Mouse (Mus musculus): ENCODE results near the gene Cdhr5. TPM values are rescaled to one million over a fixed set of nuclear protein-coding genes. Genes with fewer than 3 reads are reported as not detected.

Cdhr5 gene
- total and polyA plus RNA-seq, 2 experiments from 2014 or later: not detected

DNA sequence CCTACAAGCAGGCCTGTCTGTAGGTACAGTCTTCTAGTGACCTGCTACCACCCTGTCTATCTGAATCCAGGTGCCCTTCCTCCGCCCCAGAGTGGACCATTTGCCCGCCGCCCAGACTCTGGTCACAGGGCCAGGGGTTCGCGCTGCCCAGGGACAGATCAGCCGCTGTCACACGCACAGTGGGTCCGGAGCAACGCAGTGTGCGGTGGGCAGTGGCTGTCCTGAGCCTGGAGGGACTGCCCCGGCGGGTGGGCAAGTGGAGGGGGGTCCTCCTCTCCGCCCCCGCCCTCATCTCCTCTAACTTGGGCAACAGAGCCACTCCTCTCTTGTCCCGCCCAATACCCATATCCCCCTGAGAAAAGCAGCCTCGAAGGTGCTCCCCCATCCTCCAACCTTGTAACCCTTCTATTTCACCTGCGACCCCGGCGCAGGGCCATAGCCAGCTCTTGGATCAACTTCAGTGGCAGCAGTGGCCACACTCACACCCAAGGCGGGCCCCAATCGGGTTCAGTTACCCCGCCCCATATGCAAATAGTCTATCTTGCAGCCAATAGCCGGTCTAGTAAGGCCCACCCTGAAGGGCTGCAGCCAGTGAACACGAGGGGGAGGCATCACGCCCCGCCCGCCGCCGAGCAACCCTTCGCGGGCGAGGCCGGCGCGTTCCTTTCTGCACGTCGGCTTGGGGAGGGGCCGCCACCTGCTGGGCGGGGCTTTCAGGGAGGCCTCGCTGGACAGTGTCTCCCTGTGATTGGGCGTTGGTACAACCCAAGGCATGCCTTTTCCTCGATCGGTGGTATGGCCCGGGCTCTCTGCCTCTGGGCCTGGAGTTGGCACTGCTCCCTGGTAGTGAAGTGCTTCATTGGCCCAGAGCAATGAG, 55.1 kb downstream of the Cdhr5 start:
- DNase-seq (ENCODE audit: low spot score): peak; percentile 97
- Histone ChIP-seq H3K36me3 (replicated peaks; ENCODE audit: control insufficient read depth, insufficient read depth, low read length) (no peaks in the 10 kb centered on the region), H3K9me3 (replicated peaks; ENCODE audit: control insufficient read depth, low read length) (no peaks in the 10 kb centered on the region), H3K27ac (ENCODE audit: low read depth) (peak overlapping the region; percentile 78), H3K4me2 (ENCODE audit: low read depth, low read length) (peak overlapping the region; percentile 98), H3K4me3 (ENCODE audit: low read depth, low read length) (peak overlapping the region; percentile 69), H3K9ac (replicated peaks; ENCODE audit: low read depth, low read length) (peak overlapping the region; percentile 68), H3K27me3 (ENCODE audit: control insufficient read depth, insufficient read depth, low read length) (no peaks in the 10 kb centered on the region), H3K4me1 (ENCODE audit: control insufficient read depth, insufficient read depth) (peaks cover 29% of the 10 kb centered on the region)
- peak; percentile 96 for ATAC-seq (ENCODE audit: insufficient read depth, low read depth)
- WGBS: 3% methylated on average over 44 of the region's 44 CpGs
- no peak for TF ChIP-seq EP300 (IDR thresholded peaks at IDR 0.05; ENCODE audit: low read depth)
- peak; percentile 40 for TF ChIP-seq CTCF (IDR thresholded peaks at IDR 0.05; ENCODE audit: low read depth)

DNA sequence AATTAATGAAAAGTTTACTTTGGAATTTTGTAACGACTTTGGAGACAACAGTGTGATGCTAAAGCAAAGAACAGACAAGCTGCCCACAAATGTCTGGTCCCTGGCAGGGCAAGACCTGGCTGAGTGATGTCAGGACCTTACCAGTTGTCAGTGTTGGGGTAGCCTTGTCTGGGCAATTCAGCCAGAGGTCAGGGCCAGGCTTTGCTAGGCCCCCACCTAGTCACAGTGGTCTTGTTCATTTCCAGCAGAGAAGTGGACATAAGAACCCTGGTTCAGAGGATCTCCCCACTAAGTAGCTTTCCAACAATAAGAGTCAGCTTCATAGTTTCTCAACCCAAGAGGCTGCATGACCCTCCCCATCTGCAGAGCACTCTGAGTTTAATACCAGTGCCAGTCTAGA, 56.2 kb downstream of the Cdhr5 start:
- H3K36me3 ChIP-seq (replicated peaks; ENCODE audit: control insufficient read depth, insufficient read depth, low read length): no peaks in the 10 kb centered on the region
- DNase-seq (ENCODE audit: low spot score) (no peak), ATAC-seq (ENCODE audit: insufficient read depth, low read depth) (no peak)
- TF ChIP-seq CTCF (IDR thresholded peaks at IDR 0.05; ENCODE audit: low read depth) (no peak), EP300 (IDR thresholded peaks at IDR 0.05; ENCODE audit: low read depth) (no peak)
- peak overlapping the region; percentile 98 for H3K4me2 ChIP-seq (ENCODE audit: low read depth, low read length)
- no peaks in the 10 kb centered on the region for H3K9me3 ChIP-seq (replicated peaks; ENCODE audit: control insufficient read depth, low read length)
- H3K4me1 ChIP-seq (ENCODE audit: control insufficient read depth, insufficient read depth): peaks cover 36% of the 10 kb centered on the region
- H3K27me3 ChIP-seq (ENCODE audit: control insufficient read depth, insufficient read depth, low read length): no peaks in the 10 kb centered on the region
- 0 out of 2 replicates have a peak overlapping the region, but pooled peaks have one; percentile 68 for H3K9ac ChIP-seq (replicated peaks; ENCODE audit: low read depth, low read length)
- no peak overlapping the region for H3K27ac ChIP-seq (ENCODE audit: low read depth)
- H3K4me3 ChIP-seq (ENCODE audit: low read depth, low read length): no peak overlapping the region; the same call in 1 of the 2 replicates
- WGBS: 89% methylated on average over 1 of the region's 1 CpGs

DNA sequence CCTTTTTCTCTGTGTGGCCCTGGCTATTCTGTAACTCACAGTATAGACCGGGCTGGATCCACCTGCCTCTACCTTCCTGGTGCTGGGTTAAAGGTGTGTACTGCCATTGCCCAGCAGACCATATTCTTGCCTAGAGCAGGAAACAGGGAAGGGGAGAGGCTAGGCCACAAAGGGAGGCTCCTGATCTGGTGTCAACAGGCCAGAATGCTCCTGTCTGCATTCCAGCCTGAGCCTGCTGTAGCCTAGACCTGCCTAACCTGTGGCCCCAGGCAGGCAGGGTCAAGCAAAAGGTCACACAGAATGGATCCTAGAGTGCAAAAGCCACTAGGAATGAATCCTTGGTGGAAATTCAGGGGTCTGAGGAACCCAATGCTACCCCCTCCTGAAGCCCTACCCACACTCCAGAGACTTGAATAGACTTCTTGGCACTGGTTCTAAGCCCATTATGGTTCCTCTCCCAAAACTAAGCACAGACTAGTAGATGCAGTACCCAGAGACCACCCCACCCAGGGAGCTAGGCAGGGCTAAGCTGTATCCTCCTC, 57.0 kb downstream of the Cdhr5 start:
- no peaks in the 10 kb centered on the region for H3K27me3 ChIP-seq (ENCODE audit: control insufficient read depth, insufficient read depth, low read length)
- DNase-seq (ENCODE audit: low spot score): no peak
- TF ChIP-seq EP300 (IDR thresholded peaks at IDR 0.05; ENCODE audit: low read depth) (no peak), CTCF (IDR thresholded peaks at IDR 0.05; ENCODE audit: low read depth) (no peak)
- H3K9me3 ChIP-seq (replicated peaks; ENCODE audit: control insufficient read depth, low read length): no peaks in the 10 kb centered on the region
- no peak overlapping the region for H3K9ac ChIP-seq (replicated peaks; ENCODE audit: low read depth, low read length)
- H3K4me2 ChIP-seq (ENCODE audit: low read depth, low read length): no peak overlapping the region
- 95% methylated on average over 1 of the region's 1 CpGs for WGBS
- no peak overlapping the region for H3K27ac ChIP-seq (ENCODE audit: low read depth)
- H3K4me3 ChIP-seq (ENCODE audit: low read depth, low read length): no peak overlapping the region
- H3K36me3 ChIP-seq (replicated peaks; ENCODE audit: control insufficient read depth, insufficient read depth, low read length): no peaks in the 10 kb centered on the region
- no peak for ATAC-seq (ENCODE audit: insufficient read depth, low read depth)
- peaks cover 36% of the 10 kb centered on the region for H3K4me1 ChIP-seq (ENCODE audit: control insufficient read depth, insufficient read depth)

MicroRNAs within 50 kb of the gene (microRNA counts, 519-probe panel; counts per million panel counts)
- 5,683 counts per million, percentile 74 among the panel's probes with 10 or more counts for microRNA mmu-miR-210

Small RNA genes within 50 kb of the gene (microRNA-seq; reads per million reads assigned to microRNA genes)
- gene Mir210: 1,367 reads per million, percentile 82 among the genes with 10 or more reads in this experiment

Other genes starting within 250 kb of the Cdhr5 start
- gene Gm17387, start 247.7 kb downstream of the Cdhr5 start, total RNA-seq (2014; rRNA removed; ENCODE audit: low replicate concordance): not detected in 2 replicates
- not detected in 2 replicates for gene Gm17387, start 247.7 kb downstream of the Cdhr5 start, polyA plus RNA-seq (2015; fragmentation: Nextera tagmentation; extraction: Ambion mirVana)
- gene B4galnt4, start 215.7 kb downstream of the Cdhr5 start, total RNA-seq (2014; rRNA removed; ENCODE audit: low replicate concordance): 0.43 TPM in 1 of 2 replicates, not detected in the other
- gene B4galnt4, start 215.7 kb downstream of the Cdhr5 start, polyA plus RNA-seq (2015; fragmentation: Nextera tagmentation; extraction: Ambion mirVana): 0.10 TPM in 1 of 2 replicates, not detected in the other
- gene Pkp3, start 198.6 kb downstream of the Cdhr5 start, total RNA-seq (2014; rRNA removed; ENCODE audit: low replicate concordance): 3.8 TPM in 1 of 2 replicates, not detected in the other
- 0.19 and 0.20 TPM in 2 replicates for gene Pkp3, start 198.6 kb downstream of the Cdhr5 start, polyA plus RNA-seq (2015; fragmentation: Nextera tagmentation; extraction: Ambion mirVana)
- gene Sigirr, start 176.2 kb downstream of the Cdhr5 start, total RNA-seq (2014; rRNA removed; ENCODE audit: low replicate concordance): 10.3 and 16.8 TPM in 2 replicates
- 4.2 and 5.1 TPM in 2 replicates for gene Sigirr, start 176.2 kb downstream of the Cdhr5 start, polyA plus RNA-seq (2015; fragmentation: Nextera tagmentation; extraction: Ambion mirVana)
- gene Ano9, start 159.0 kb downstream of the Cdhr5 start, total RNA-seq (2014; rRNA removed; ENCODE audit: low replicate concordance): not detected in 2 replicates
- gene Ano9, start 159.0 kb downstream of the Cdhr5 start, polyA plus RNA-seq (2015; fragmentation: Nextera tagmentation; extraction: Ambion mirVana): 0.04 and 0.07 TPM in 2 replicates
- gene Ptdss2, start 154.4 kb downstream of the Cdhr5 start, total RNA-seq (2014; rRNA removed; ENCODE audit: low replicate concordance): 22.3 and 35.5 TPM in 2 replicates
- gene Ptdss2, start 154.4 kb downstream of the Cdhr5 start, polyA plus RNA-seq (2015; fragmentation: Nextera tagmentation; extraction: Ambion mirVana): 54.8 and 56.9 TPM in 2 replicates
- gene Rnh1, start 103.9 kb downstream of the Cdhr5 start, total RNA-seq (2014; rRNA removed; ENCODE audit: low replicate concordance): 157 and 172 TPM in 2 replicates
- gene Rnh1, start 103.9 kb downstream of the Cdhr5 start, polyA plus RNA-seq (2015; fragmentation: Nextera tagmentation; extraction: Ambion mirVana): 88.3 and 90.2 TPM in 2 replicates
- gene Hras, start 82.8 kb downstream of the Cdhr5 start, total RNA-seq (2014; rRNA removed; ENCODE audit: low replicate concordance): 72.2 and 74.9 TPM in 2 replicates
- gene Hras, start 82.8 kb downstream of the Cdhr5 start, polyA plus RNA-seq (2015; fragmentation: Nextera tagmentation; extraction: Ambion mirVana): 73.5 and 78.9 TPM in 2 replicates
- gene Lrrc56, start 82.6 kb downstream of the Cdhr5 start, total RNA-seq (2014; rRNA removed; ENCODE audit: low replicate concordance): 1.1 and 5.6 TPM in 2 replicates
- 2.9 TPM in 2 replicates for gene Lrrc56, start 82.6 kb downstream of the Cdhr5 start, polyA plus RNA-seq (2015; fragmentation: Nextera tagmentation; extraction: Ambion mirVana)
- 0.12 TPM in 1 of 2 replicates, not detected in the other for gene Lmntd2, start 62.7 kb downstream of the Cdhr5 start, total RNA-seq (2014; rRNA removed; ENCODE audit: low replicate concordance)
- 0.07 and 0.15 TPM in 2 replicates for gene Lmntd2, start 62.7 kb downstream of the Cdhr5 start, polyA plus RNA-seq (2015; fragmentation: Nextera tagmentation; extraction: Ambion mirVana)
- gene Rassf7, start 60.9 kb downstream of the Cdhr5 start, total RNA-seq (2014; rRNA removed; ENCODE audit: low replicate concordance): 6.7 and 43.2 TPM in 2 replicates
- gene Rassf7, start 60.9 kb downstream of the Cdhr5 start, polyA plus RNA-seq (2015; fragmentation: Nextera tagmentation; extraction: Ambion mirVana): 5.8 and 7.1 TPM in 2 replicates
- 28.9 and 31.9 TPM in 2 replicates for gene Phrf1, start 48.0 kb downstream of the Cdhr5 start, total RNA-seq (2014; rRNA removed; ENCODE audit: low replicate concordance)
- 17.4 and 20.4 TPM in 2 replicates for gene Phrf1, start 48.0 kb downstream of the Cdhr5 start, polyA plus RNA-seq (2015; fragmentation: Nextera tagmentation; extraction: Ambion mirVana)
- gene Irf7, start 10.3 kb downstream of the Cdhr5 start, total RNA-seq (2014; rRNA removed; ENCODE audit: low replicate concordance): 10.0 and 18.8 TPM in 2 replicates
- gene Irf7, start 10.3 kb downstream of the Cdhr5 start, polyA plus RNA-seq (2015; fragmentation: Nextera tagmentation; extraction: Ambion mirVana): 6.2 and 7.5 TPM in 2 replicates
- not detected in 2 replicates for gene Sct, start 2.3 kb upstream of the Cdhr5 start, total RNA-seq (2014; rRNA removed; ENCODE audit: low replicate concordance)
- 1.0 and 1.6 TPM in 2 replicates for gene Sct, start 2.3 kb upstream of the Cdhr5 start, polyA plus RNA-seq (2015; fragmentation: Nextera tagmentation; extraction: Ambion mirVana)
- gene Drd4, start 15.2 kb upstream of the Cdhr5 start, total RNA-seq (2014; rRNA removed; ENCODE audit: low replicate concordance): not detected in 2 replicates
- gene Drd4, start 15.2 kb upstream of the Cdhr5 start, polyA plus RNA-seq (2015; fragmentation: Nextera tagmentation; extraction: Ambion mirVana): 0.07 TPM in 1 of 2 replicates, not detected in the other
- 26.4 and 30.6 TPM in 2 replicates for gene Deaf1, start 50.9 kb upstream of the Cdhr5 start, total RNA-seq (2014; rRNA removed; ENCODE audit: low replicate concordance)
- 21.2 and 22.0 TPM in 2 replicates for gene Deaf1, start 50.9 kb upstream of the Cdhr5 start, polyA plus RNA-seq (2015; fragmentation: Nextera tagmentation; extraction: Ambion mirVana)
- 23.6 and 33.0 TPM in 2 replicates for gene Tmem80, start 51.0 kb upstream of the Cdhr5 start, total RNA-seq (2014; rRNA removed; ENCODE audit: low replicate concordance)
- 29.8 and 29.9 TPM in 2 replicates for gene Tmem80, start 51.0 kb upstream of the Cdhr5 start, polyA plus RNA-seq (2015; fragmentation: Nextera tagmentation; extraction: Ambion mirVana)
- gene Eps8l2, start 62.1 kb upstream of the Cdhr5 start, total RNA-seq (2014; rRNA removed; ENCODE audit: low replicate concordance): 2.7 and 8.9 TPM in 2 replicates
- 0.67 and 0.69 TPM in 2 replicates for gene Eps8l2, start 62.1 kb upstream of the Cdhr5 start, polyA plus RNA-seq (2015; fragmentation: Nextera tagmentation; extraction: Ambion mirVana)
- gene Taldo1, start 115.4 kb upstream of the Cdhr5 start, total RNA-seq (2014; rRNA removed; ENCODE audit: low replicate concordance): 151 and 173 TPM in 2 replicates
- 225 and 238 TPM in 2 replicates for gene Taldo1, start 115.4 kb upstream of the Cdhr5 start, polyA plus RNA-seq (2015; fragmentation: Nextera tagmentation; extraction: Ambion mirVana)
- 29.4 and 32.7 TPM in 2 replicates for gene Gatd1, start 137.3 kb upstream of the Cdhr5 start, total RNA-seq (2014; rRNA removed; ENCODE audit: low replicate concordance)
- gene Gatd1, start 137.3 kb upstream of the Cdhr5 start, polyA plus RNA-seq (2015; fragmentation: Nextera tagmentation; extraction: Ambion mirVana): 19.9 and 24.2 TPM in 2 replicates
- gene Cend1, start 152.7 kb upstream of the Cdhr5 start, total RNA-seq (2014; rRNA removed; ENCODE audit: low replicate concordance): 0.27 and 3.2 TPM in 2 replicates
- gene Cend1, start 152.7 kb upstream of the Cdhr5 start, polyA plus RNA-seq (2015; fragmentation: Nextera tagmentation; extraction: Ambion mirVana): 1.7 and 1.8 TPM in 2 replicates
- 9.7 and 17.7 TPM in 2 replicates for gene Slc25a22, start 161.1 kb upstream of the Cdhr5 start, total RNA-seq (2014; rRNA removed; ENCODE audit: low replicate concordance)
- gene Slc25a22, start 161.1 kb upstream of the Cdhr5 start, polyA plus RNA-seq (2015; fragmentation: Nextera tagmentation; extraction: Ambion mirVana): 11.8 and 13.1 TPM in 2 replicates
- 0.15 and 2.0 TPM in 2 replicates for gene Pidd1, start 167.2 kb upstream of the Cdhr5 start, total RNA-seq (2014; rRNA removed; ENCODE audit: low replicate concordance)
- 1.7 and 2.3 TPM in 2 replicates for gene Pidd1, start 167.2 kb upstream of the Cdhr5 start, polyA plus RNA-seq (2015; fragmentation: Nextera tagmentation; extraction: Ambion mirVana)
- gene Rplp2, start 170.6 kb upstream of the Cdhr5 start, total RNA-seq (2014; rRNA removed; ENCODE audit: low replicate concordance): 302 and 309 TPM in 2 replicates
- 880 and 926 TPM in 2 replicates for gene Rplp2, start 170.6 kb upstream of the Cdhr5 start, polyA plus RNA-seq (2015; fragmentation: Nextera tagmentation; extraction: Ambion mirVana)
- gene Pnpla2, start 178.4 kb upstream of the Cdhr5 start, total RNA-seq (2014; rRNA removed; ENCODE audit: low replicate concordance): 47.9 and 63.8 TPM in 2 replicates
- gene Pnpla2, start 178.4 kb upstream of the Cdhr5 start, polyA plus RNA-seq (2015; fragmentation: Nextera tagmentation; extraction: Ambion mirVana): 157 and 159 TPM in 2 replicates
- gene Cracr2b, start 184.3 kb upstream of the Cdhr5 start, total RNA-seq (2014; rRNA removed; ENCODE audit: low replicate concordance): 6.2 and 134 TPM in 2 replicates
- 23.9 and 24.2 TPM in 2 replicates for gene Cracr2b, start 184.3 kb upstream of the Cdhr5 start, polyA plus RNA-seq (2015; fragmentation: Nextera tagmentation; extraction: Ambion mirVana)
- gene Cd151, start 190.6 kb upstream of the Cdhr5 start, total RNA-seq (2014; rRNA removed; ENCODE audit: low replicate concordance): 288 and 323 TPM in 2 replicates
- gene Cd151, start 190.6 kb upstream of the Cdhr5 start, polyA plus RNA-seq (2015; fragmentation: Nextera tagmentation; extraction: Ambion mirVana): 37.8 and 39.7 TPM in 2 replicates
- gene Polr2l, start 198.3 kb upstream of the Cdhr5 start, total RNA-seq (2014; rRNA removed; ENCODE audit: low replicate concordance): 17.4 and 32.3 TPM in 2 replicates
- 77.6 and 81.3 TPM in 2 replicates for gene Polr2l, start 198.3 kb upstream of the Cdhr5 start, polyA plus RNA-seq (2015; fragmentation: Nextera tagmentation; extraction: Ambion mirVana)
- gene Tspan4, start 198.5 kb upstream of the Cdhr5 start, total RNA-seq (2014; rRNA removed; ENCODE audit: low replicate concordance): 84.2 and 87.8 TPM in 2 replicates
- gene Tspan4, start 198.5 kb upstream of the Cdhr5 start, polyA plus RNA-seq (2015; fragmentation: Nextera tagmentation; extraction: Ambion mirVana): 72.2 and 72.3 TPM in 2 replicates

Data from heart, postnatal 0 days (tissue).